Mouse (Mus musculus) MEL (cell line): ENCODE data around the gene Klk12. TPM values are rescaled to one million over a fixed set of nuclear protein-coding genes. Genes with fewer than 3 reads are reported as not detected.

Source experiments
- DNase-seq: peaks from one replicate; pipeline ENCODE4 v3.0.0; 2011; ENCODE audit warnings: low read depth, low spot score
- H3K27ac ChIP-seq: 2 replicates; pipeline ENCODE4 v1.5.1; 2012; ENCODE audit warnings: low read depth, mild to moderate bottlenecking, control low read depth, low read length, moderate library complexity; ENCODE audit not compliant: control insufficient read depth
- H3K27me3 ChIP-seq, 2 experiments: fragments of 150-350 bp in 1 of 2; sonication (generic) in 1 of 2; 2 replicates each; pipeline ENCODE4 v1.6.1; 2012; ENCODE audit warnings: low read length in 2 of 2, mild to moderate bottlenecking in 2 of 2, improper control_type of control experiment in 1 of 2, moderate library complexity in 1 of 2; ENCODE audit not compliant: insufficient read depth in 2 of 2, control insufficient read depth in 1 of 2
- H3K36me3 ChIP-seq, 2 experiments: 2 replicates each; pipeline ENCODE4 v1.6.1; 2012 to 2014; ENCODE audit warnings: low read length in 2 of 2, improper control_type of control experiment in 1 of 2, inconsistent platforms in 1 of 2, mild to moderate bottlenecking in 1 of 2; ENCODE audit not compliant: insufficient read depth in 2 of 2, control insufficient read depth in 1 of 2
- H3K4me1 ChIP-seq, 2 experiments: fragments of 150-350 bp in 1 of 2; sonication (generic) in 1 of 2; 2 replicates each; pipeline ENCODE4 v1.6.1; 2012; ENCODE audit warnings: low read length in 2 of 2, improper control_type of control experiment in 1 of 2, mild to moderate bottlenecking in 1 of 2; ENCODE audit not compliant: insufficient read depth in 2 of 2, control insufficient read depth in 1 of 2
- H3K4me3 ChIP-seq, 2 experiments: fragments of 150-350 bp in 1 of 2; sonication (generic) in 1 of 2; 2 replicates each; pipeline ENCODE4 v1.5.1; 2012; ENCODE audit warnings: low read depth in 2 of 2, low read length in 2 of 2, mild to moderate bottlenecking in 2 of 2, moderate library complexity in 2 of 2, control low read depth in 1 of 2, improper control_type of control experiment in 1 of 2; ENCODE audit not compliant: control insufficient read depth in 1 of 2, insufficient read depth in 1 of 2
- H3K79me2 ChIP-seq: 2 replicates; pipeline ENCODE4 v1.6.1; 2012; ENCODE audit warnings: mild to moderate bottlenecking, low read length, moderate library complexity; ENCODE audit not compliant: control insufficient read depth, poor library complexity, insufficient read depth
- H3K9ac ChIP-seq: 2 replicates; pipeline ENCODE4 v1.6.1; 2012; ENCODE audit warnings: low read depth, mild to moderate bottlenecking, control low read depth, low read length, moderate library complexity; ENCODE audit not compliant: control insufficient read depth, poor library complexity, severe bottlenecking
- H3K9me3 ChIP-seq: fragments of 150-350 bp; sonication (generic); replicated peaks from 2 replicates; pipeline ENCODE4 v1.6.1; 2012; ENCODE audit warnings: mild to moderate bottlenecking, low read length, improper control_type of control experiment, moderate library complexity; ENCODE audit not compliant: insufficient read depth
- BHLHE40 ChIP-seq: IDR thresholded peaks from 2 replicates; pipeline ENCODE4 v1.6.1; 2012; ENCODE audit warnings: low read depth, mild to moderate bottlenecking, inconsistent platforms, low read length, improper control_type of control experiment, borderline replicate concordance
- CHD1 ChIP-seq: IDR thresholded peaks from 2 replicates; pipeline ENCODE4 v1.6.1; 2012; ENCODE audit warnings: low read depth, mild to moderate bottlenecking, inconsistent platforms, low read length, improper control_type of control experiment
- CHD2 ChIP-seq: IDR thresholded peaks from 2 replicates; pipeline ENCODE4 v1.6.1; 2011; ENCODE audit warnings: low read length, improper control_type of control experiment
- CTCF ChIP-seq, 3 experiments: IDR thresholded peaks in 2 of 3; conservative IDR thresholded peaks in 1 of 3; 2 replicates each; pipeline ENCODE4 v1.5.1; 2011 to 2012; ENCODE audit warnings: low read length in 3 of 3, low read depth in 2 of 3, mild to moderate bottlenecking in 2 of 3, improper control_type of control experiment in 1 of 3, inconsistent platforms in 1 of 3, mixed read lengths in 1 of 3, moderate library complexity in 1 of 3; ENCODE audit not compliant: control insufficient read depth in 1 of 3, insufficient read depth in 1 of 3, poor library complexity in 1 of 3, severe bottlenecking in 1 of 3
- ELF1 ChIP-seq: IDR thresholded peaks from 2 replicates; pipeline ENCODE4 v1.6.1; 2014; ENCODE audit warnings: low read depth, mild to moderate bottlenecking, inconsistent platforms, low read length, improper control_type of control experiment, moderate library complexity
- GATA1 ChIP-seq: IDR thresholded peaks from 2 replicates; pipeline ENCODE4 v1.6.1; 2011; ENCODE audit warnings: low read depth, low read length, improper control_type of control experiment
- KAT2A ChIP-seq: conservative IDR thresholded peaks from 2 replicates; pipeline ENCODE4 v1.6.1; 2012; ENCODE audit warnings: low read depth, low read length, improper control_type of control experiment, inconsistent platforms
- MAZ ChIP-seq: IDR thresholded peaks from 2 replicates; pipeline ENCODE4 v1.6.1; 2012; ENCODE audit warnings: low read depth, mild to moderate bottlenecking, inconsistent platforms, low read length, improper control_type of control experiment
- MYB ChIP-seq: IDR thresholded peaks from 2 replicates; pipeline ENCODE4 v1.6.1; 2011; ENCODE audit warnings: mild to moderate bottlenecking, low read depth, low read length, improper control_type of control experiment
- POLR2A ChIP-seq, 2 experiments: IDR thresholded peaks; 2 replicates each; pipeline ENCODE4 v1.6.1; 2011 to 2012; ENCODE audit warnings: low read length in 2 of 2, mild to moderate bottlenecking in 2 of 2, control low read depth in 1 of 2, improper control_type of control experiment in 1 of 2, low read depth in 1 of 2, moderate library complexity in 1 of 2; ENCODE audit not compliant: control insufficient read depth in 1 of 2, insufficient read depth in 1 of 2, poor library complexity in 1 of 2
- POLR2AphosphoS2 ChIP-seq: IDR thresholded peaks from 2 replicates; pipeline ENCODE4 v1.6.1; 2011; ENCODE audit warnings: low read length, improper control_type of control experiment
- POLR2AphosphoS5 ChIP-seq: IDR thresholded peaks from 2 replicates; pipeline ENCODE4 v1.6.1; 2012; ENCODE audit warnings: low read depth, borderline replicate concordance, mild to moderate bottlenecking, inconsistent platforms, low read length, moderate library complexity, mixed read lengths
- TAL1 ChIP-seq: IDR thresholded peaks from 2 replicates; pipeline ENCODE4 v1.6.1; 2012; ENCODE audit warnings: mild to moderate bottlenecking, inconsistent platforms, low read length, moderate library complexity, mixed read lengths
- TBP ChIP-seq: IDR thresholded peaks from 2 replicates; pipeline ENCODE4 v1.8.0; 2011; ENCODE audit warnings: low read depth, low read length, improper control_type of control experiment
- UBTF ChIP-seq: IDR thresholded peaks from 2 replicates; pipeline ENCODE4 v1.6.1; 2012; ENCODE audit warnings: low read depth, mild to moderate bottlenecking, inconsistent platforms, low read length, improper control_type of control experiment, moderate library complexity, borderline replicate concordance; ENCODE audit not compliant: insufficient read depth
- ZC3H11A ChIP-seq: IDR thresholded peaks from 2 replicates; pipeline ENCODE4 v1.6.1; 2012; ENCODE audit warnings: low read depth, mild to moderate bottlenecking, inconsistent platforms, low read length, improper control_type of control experiment
- ZMIZ1 ChIP-seq: IDR thresholded peaks from 2 replicates; pipeline ENCODE4 v1.6.1; 2012; ENCODE audit warnings: low read depth, mild to moderate bottlenecking, inconsistent platforms, low read length, improper control_type of control experiment, moderate library complexity
- ZNF384 ChIP-seq: IDR thresholded peaks from 2 replicates; pipeline ENCODE4 v1.6.1; 2012; ENCODE audit warnings: low read depth, mild to moderate bottlenecking, inconsistent platforms, low read length, improper control_type of control experiment
- polyA plus RNA-seq, 2 experiments: library from polyadenylated mRNA; stranded (reverse) in 1 of 2; unstranded in 1 of 2; fragments of >175 nt in 1 of 2; fragments of >200 nt in 1 of 2; gene quantifications; 2 replicates each; pipeline versions ENCODE4 v1.2.1 to v1.2.4; 2012; ENCODE audit warnings: low replicate concordance in 2 of 2, low read depth in 1 of 2; ENCODE audit not compliant: insufficient read length in 2 of 2, insufficient read depth in 1 of 2, missing spikeins in 1 of 2
- total RNA-seq: library from RNA; depleted of rRNA; stranded (reverse); fragments of 300-350 nt; gene quantifications from 2 replicates; pipeline ENCODE4 v1.2.3, GENCODE M21; 2012

Klk12 gene
- total and polyA plus RNA-seq, 3 experiments = not detected

- H3K27ac ChIP-seq = no peak overlapping the region
- H3K36me3 ChIP-seq = no peaks in the 10 kb centered on the region
- H3K4me1 ChIP-seq = no peaks in the 10 kb centered on the region
- TF ChIP-seq POLR2AphosphoS5 (no peak), TBP (no peak), BHLHE40 (no peak), CTCF (IDR thresholded peaks at IDR 0.05 in 2 of 3, conservative IDR thresholded peaks at IDR 0.05 in 1 of 3; ENCODE audit: control insufficient read depth in 1 of 3, insufficient read depth in 1 of 3, low read depth in 2 of 3, low read length in 3 of 3, poor library complexity in 1 of 3, severe bottlenecking in 1 of 3) (no peak), POLR2A (IDR thresholded peaks at IDR 0.05; ENCODE audit: control insufficient read depth in 1 of 2, insufficient read depth in 1 of 2, low read depth in 1 of 2, low read length in 2 of 2, poor library complexity in 1 of 2) (no peak), CHD2 (no peak), ZC3H11A (no peak), TAL1 (no peak), GATA1 (no peak), ZMIZ1 (no peak), MAZ (no peak)
- H3K27me3 ChIP-seq = no peaks in the 10 kb centered on the region
- H3K9me3 ChIP-seq = no peaks in the 10 kb centered on the region
- DNase-seq = no peak
- H3K79me2 ChIP-seq = no peaks in the 10 kb centered on the region
- H3K4me3 ChIP-seq = no peak overlapping the region
- no peak overlapping the region for H3K9ac ChIP-seq
These were observed 4.2 kb downstream of the Klk12 start for GRCm38 (mm10) chr7:43772901-43773300.

DNA sequence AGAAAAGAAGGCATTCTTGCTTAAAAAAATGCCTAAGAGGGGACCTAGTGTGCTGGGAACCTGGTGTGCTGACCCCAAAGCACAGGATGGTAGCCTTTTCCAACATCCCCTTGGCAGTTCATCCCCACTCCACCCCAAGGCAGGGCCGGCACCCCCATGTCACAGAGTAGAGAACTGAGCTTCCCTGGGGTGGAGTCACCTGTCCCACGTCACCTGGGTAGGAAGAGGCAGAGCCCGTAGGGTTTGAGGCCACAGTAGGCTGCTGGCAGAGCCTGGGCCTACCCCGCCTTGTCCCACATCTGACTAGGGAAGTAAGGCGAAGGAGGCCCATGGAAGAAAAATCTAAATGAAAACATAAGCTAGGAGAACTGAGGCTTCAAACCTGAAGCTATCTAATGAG lies 5.7 kb downstream of the Klk12 start, which contains the start of gene Klk11:
Klk11 (plus strand) TSS at position 241 of the 400 bp plus-strand sequence.
- Histone ChIP-seq H3K79me2 (no peaks in the 10 kb centered on the region), H3K4me3 (no peak within 1 kb of the TSS), H3K36me3 (no peaks in the 10 kb centered on the region), H3K27me3 (no peaks in the 10 kb centered on the region), H3K27ac (no peak within 1 kb of the TSS), H3K4me1 (no peaks in the 10 kb centered on the region), H3K9ac (no peak within 1 kb of the TSS), H3K9me3 (no peaks in the 10 kb centered on the region)
- no peak for DNase-seq
- no peak for TF ChIP-seq CHD1
- TF ChIP-seq UBTF = no peak
- TF ChIP-seq ELF1 = no peak
- no peak for TF ChIP-seq CTCF (IDR thresholded peaks at IDR 0.05 in 2 of 3, conservative IDR thresholded peaks at IDR 0.05 in 1 of 3; ENCODE audit: control insufficient read depth in 1 of 3, insufficient read depth in 1 of 3, low read depth in 2 of 3, low read length in 3 of 3, poor library complexity in 1 of 3, severe bottlenecking in 1 of 3)
- TF ChIP-seq ZNF384 = no peak

GRCm38 (mm10) chr7:43774802-43775201 lies 6.1 kb downstream of the Klk12 start:
- H3K4me1 ChIP-seq = no peaks in the 10 kb centered on the region
- H3K27me3 ChIP-seq = no peaks in the 10 kb centered on the region
- no peaks in the 10 kb centered on the region for H3K9me3 ChIP-seq
- no peak overlapping the region for H3K4me3 ChIP-seq
- TF ChIP-seq BHLHE40 = no peak
- no peak for TF ChIP-seq CTCF (IDR thresholded peaks at IDR 0.05 in 2 of 3, conservative IDR thresholded peaks at IDR 0.05 in 1 of 3; ENCODE audit: control insufficient read depth in 1 of 3, insufficient read depth in 1 of 3, low read depth in 2 of 3, low read length in 3 of 3, poor library complexity in 1 of 3, severe bottlenecking in 1 of 3)
- no peak for TF ChIP-seq KAT2A
- TF ChIP-seq MYB = no peak
- TF ChIP-seq POLR2AphosphoS2 = no peak
- TF ChIP-seq CHD2 = no peak
- TF ChIP-seq ZMIZ1 = no peak
- no peak for TF ChIP-seq UBTF
- no peak for DNase-seq
- no peak overlapping the region for H3K27ac ChIP-seq
- H3K36me3 ChIP-seq = no peaks in the 10 kb centered on the region
- no peak overlapping the region for H3K9ac ChIP-seq
- no peaks in the 10 kb centered on the region for H3K79me2 ChIP-seq
